13 mouse cellular contexts compared by ENCODE assay signal in the genomic region with DNA sequence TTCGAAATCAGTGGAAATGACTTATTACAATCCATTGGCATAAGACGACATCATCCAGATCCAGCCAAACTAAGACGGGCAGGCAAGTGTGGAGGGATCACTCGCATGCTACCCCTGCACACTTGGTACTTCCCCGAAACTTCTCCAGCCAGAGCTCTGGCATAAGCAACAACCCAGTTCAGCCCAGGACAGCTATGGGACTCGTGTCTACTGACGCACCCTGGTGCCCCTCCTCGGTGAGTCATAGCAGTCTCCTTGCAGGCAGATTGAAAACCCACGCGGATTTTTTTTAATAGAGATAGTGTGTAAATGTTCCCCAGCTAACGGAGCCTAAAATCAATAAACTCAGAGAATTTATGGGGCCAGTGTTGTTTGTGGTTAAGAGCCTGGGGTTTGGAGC. TPM values are rescaled to one million over a fixed set of nuclear protein-coding genes. Genes with fewer than 3 reads are reported as not detected.
DNase-seq lines count a peak whose midpoint lies in the region.
"Had no signal": no experiment of that assay in that cellular context is flagged by ENCODE, and none has a peak within 500 bp of the region (broad histone marks: within the 10 kb centered on the region; RNA-seq: fewer than 3 reads in every experiment).

No protein-coding gene starts in this region.

- DNase-seq in adrenal gland, postnatal 14 days, result peak; percentile 41
- DNase-seq in adrenal gland, adult 8-10 months, result no peak
- DNase-seq in layer of hippocampus, adult 8-10 months (ENCODE audit: low spot score in 2 of 2), result peak; percentile 4 to 29
- DNase-seq in layer of hippocampus, adult 9-10 months (ENCODE audit: low spot score), result no peak
- DNase-seq in gastrocnemius, postnatal 25 days, result peak; percentile 71
- peak; percentile 21 to 53 for DNase-seq in lung, postnatal 4 days
- DNase-seq in cerebellum, postnatal 4 days (ENCODE audit: low spot score in 2 of 2), result no peak
- DNase-seq in liver, result no peak
- DNase-seq: adrenal gland, postnatal 25 days; cerebellum, adult 11 months; thymus, postnatal 36 days had no signal

RNA-seq across cellular contexts. Expression of gene Ddr2, which starts 52.5 kb away (rescaled TPM):
- total RNA-seq in adrenal gland, postnatal 14 days (2021), result 18.5 and 22.0 TPM in 2 replicates
- total RNA-seq in adrenal gland, adult 8-10 months (2022), result 10 to 100 TPM; 13.9 to 30.8 (median 20.4) TPM
- 1 to 10 TPM; 5.3 to 7.2 (median 6.8) TPM for total RNA-seq in layer of hippocampus, adult 8-10 months (2022)
- total RNA-seq in gastrocnemius, postnatal 25 days (2021), result 10 to 100 TPM; 18.3 to 30.9 TPM
- total RNA-seq: megakaryocyte progenitor cell, adult 5-6 weeks; MEL had no signal

Comparison
In these comparisons a context has a peak if more than half of its experiments do, and no peak if none do; other contexts are left out.
1. DNase-seq: peak in adrenal gland, postnatal 14 days (single experiment), layer of hippocampus, adult 8-10 months (2 of 2), gastrocnemius, postnatal 25 days (single experiment) and lung, postnatal 4 days (2 of 2); none in adrenal gland, adult 8-10 months (single experiment), layer of hippocampus, adult 9-10 months (single experiment), cerebellum, postnatal 4 days (0 of 2) and liver (single experiment).